Mouse (Mus musculus): ENCODE measurements around the gene Zfp113. TPM values are rescaled to one million over a fixed set of nuclear protein-coding genes. Genes with fewer than 3 reads are reported as not detected.
A peak's percentile ranks its signal among the peaks of the same experiment; 100 is the strongest.
"Not testable (repeated sequence)": the region's sequence is repeated elsewhere in the genome, so short reads cannot be mapped to it uniquely, and the experiment has no call there.

Gene Zfp113
- polyA plus RNA-seq, 1 experiment from 2014 or later = 25.8 TPM

DNA sequence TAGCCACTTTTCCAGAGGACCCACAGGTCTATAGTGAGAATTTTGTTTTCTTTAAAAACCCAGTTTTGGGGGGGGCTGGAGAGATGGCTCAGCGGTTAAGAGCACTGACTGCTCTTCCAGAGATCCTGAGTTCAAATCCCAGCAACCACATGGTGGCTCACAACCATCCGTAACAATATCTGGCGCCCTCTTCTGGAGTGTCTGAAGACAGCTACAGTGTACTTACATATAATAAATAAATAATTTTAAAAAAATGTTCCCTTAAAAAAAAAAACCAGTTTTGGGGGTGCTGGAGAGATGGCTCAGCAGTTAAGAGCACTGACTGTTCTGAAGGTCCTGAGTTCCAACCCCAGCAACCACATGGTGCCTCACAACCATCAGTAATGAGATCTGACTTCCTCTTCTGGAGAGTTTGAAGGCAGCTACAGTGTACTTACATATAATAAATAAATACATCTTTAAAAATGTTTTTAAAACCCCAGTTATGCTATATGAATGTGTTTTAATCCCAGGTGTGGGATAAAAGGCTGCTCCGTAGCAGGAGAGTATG, 45.6 kb downstream of the Zfp113 start:
- WGBS = 55% methylated on average over 4 of the region's 4 CpGs
- H3K9ac ChIP-seq (replicated peaks; ENCODE audit: low read depth, low read length); H3K36me3 ChIP-seq (ENCODE audit: control insufficient read depth, insufficient read depth, low read length); ATAC-seq (ENCODE audit: low read depth); H3K27ac ChIP-seq (ENCODE audit: low read depth, low read length); H3K9me3 ChIP-seq (ENCODE audit: control insufficient read depth, low read length); H3K27me3 ChIP-seq (ENCODE audit: control insufficient read depth, insufficient read depth, low read length); H3K4me2 ChIP-seq (ENCODE audit: low read depth, low read length); H3K4me3 ChIP-seq (ENCODE audit: low read depth, low read length); H3K4me1 ChIP-seq (ENCODE audit: control insufficient read depth, insufficient read depth, low read length): not testable (repeated sequence)

DNA sequence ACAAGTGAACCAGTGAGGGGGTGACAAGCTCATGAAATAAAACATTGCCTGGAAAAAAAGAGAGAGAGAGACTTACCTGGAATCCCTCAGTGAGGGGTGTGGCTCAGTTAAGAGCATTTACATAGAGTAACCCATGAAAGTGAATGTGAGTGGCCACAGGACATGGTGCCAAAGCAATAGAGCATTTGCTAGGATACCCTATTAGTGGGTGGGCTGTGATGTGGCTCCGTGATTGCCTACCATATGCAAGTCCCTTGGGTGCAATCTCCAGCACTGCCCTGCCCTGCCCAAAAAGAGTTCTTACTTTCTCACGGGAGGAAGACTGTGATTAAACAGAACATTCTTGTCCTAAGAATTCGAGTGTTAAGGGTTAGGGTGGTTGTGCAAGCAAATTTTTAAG, 48.4 kb downstream of the Zfp113 start:
- 64% methylated on average over 3 of the region's 3 CpGs for WGBS
- no peak overlapping the region for H3K9ac ChIP-seq (replicated peaks; ENCODE audit: low read depth, low read length)
- H3K27me3 ChIP-seq (ENCODE audit: control insufficient read depth, insufficient read depth, low read length) = no peaks in the 10 kb centered on the region
- no peaks in the 10 kb centered on the region for H3K9me3 ChIP-seq (ENCODE audit: control insufficient read depth, low read length)
- H3K27ac ChIP-seq (ENCODE audit: low read depth, low read length) = no peak overlapping the region
- H3K4me1 ChIP-seq (ENCODE audit: control insufficient read depth, insufficient read depth, low read length) = no peaks in the 10 kb centered on the region
- H3K36me3 ChIP-seq (ENCODE audit: control insufficient read depth, insufficient read depth, low read length) = peaks cover 34% of the 10 kb centered on the region
- no peak for ATAC-seq (ENCODE audit: low read depth)
- H3K4me2 ChIP-seq (ENCODE audit: low read depth, low read length) = no peak overlapping the region
- H3K4me3 ChIP-seq (ENCODE audit: low read depth, low read length) = no peak overlapping the region

DNA sequence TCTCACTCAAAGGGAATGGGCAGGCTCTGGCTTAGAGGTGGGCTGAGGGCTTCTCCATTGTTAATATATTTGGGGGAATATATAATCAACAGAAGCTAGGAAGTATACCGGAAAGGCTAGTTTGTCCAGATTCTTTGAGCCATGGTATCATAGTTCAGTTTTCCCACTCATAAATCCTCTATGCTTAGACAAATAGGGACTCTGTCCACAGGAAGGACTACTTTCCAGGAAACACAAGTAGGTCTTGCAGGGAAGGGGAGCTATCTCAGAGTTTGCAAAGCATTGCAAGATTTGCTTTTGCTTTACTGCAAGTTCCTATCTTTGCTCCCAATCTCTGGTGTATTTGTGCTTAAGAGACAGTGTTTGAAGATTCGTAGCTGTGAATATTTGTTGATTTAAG, 50.6 kb downstream of the Zfp113 start:
- Histone ChIP-seq H3K4me2 (ENCODE audit: low read depth, low read length) (no peak overlapping the region), H3K9ac (replicated peaks; ENCODE audit: low read depth, low read length) (no peak overlapping the region), H3K36me3 (ENCODE audit: control insufficient read depth, insufficient read depth, low read length) (peaks cover 50% of the 10 kb centered on the region), H3K27ac (ENCODE audit: low read depth, low read length) (no peak overlapping the region), H3K4me3 (ENCODE audit: low read depth, low read length) (no peak overlapping the region), H3K27me3 (ENCODE audit: control insufficient read depth, insufficient read depth, low read length) (no peaks in the 10 kb centered on the region), H3K9me3 (ENCODE audit: control insufficient read depth, low read length) (no peaks in the 10 kb centered on the region), H3K4me1 (ENCODE audit: control insufficient read depth, insufficient read depth, low read length) (no peaks in the 10 kb centered on the region)
- 97% methylated on average over 2 of the region's 2 CpGs for WGBS
- ATAC-seq (ENCODE audit: low read depth) = no peak

DNA sequence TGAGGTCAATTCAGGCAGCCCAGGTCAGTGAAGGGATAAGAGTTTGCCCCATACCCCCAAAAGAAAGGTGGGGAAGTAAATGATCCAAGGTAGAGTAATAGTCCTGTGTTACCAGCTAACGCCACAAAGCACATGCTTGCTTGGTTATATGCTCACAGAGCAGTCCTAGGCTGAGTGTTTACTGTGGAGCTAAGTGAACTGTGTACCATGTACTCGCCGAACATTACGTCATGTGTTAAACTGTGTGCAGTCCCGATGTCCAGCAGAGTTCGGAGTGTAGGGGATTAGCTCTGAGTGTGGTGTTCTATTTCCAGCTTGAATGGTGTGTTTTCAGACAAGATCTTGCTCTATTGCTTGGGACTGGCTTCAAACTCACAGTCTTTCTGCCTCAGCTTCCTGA, 61.1 kb downstream of the Zfp113 start:
- Histone ChIP-seq H3K27ac (ENCODE audit: low read depth, low read length) (no peak overlapping the region), H3K4me1 (ENCODE audit: control insufficient read depth, insufficient read depth, low read length) (no peaks in the 10 kb centered on the region), H3K27me3 (ENCODE audit: control insufficient read depth, insufficient read depth, low read length) (no peaks in the 10 kb centered on the region), H3K36me3 (ENCODE audit: control insufficient read depth, insufficient read depth, low read length) (peaks cover 44% of the 10 kb centered on the region), H3K4me3 (ENCODE audit: low read depth, low read length) (no peak overlapping the region), H3K9ac (replicated peaks; ENCODE audit: low read depth, low read length) (no peak overlapping the region), H3K4me2 (ENCODE audit: low read depth, low read length) (no peak overlapping the region), H3K9me3 (ENCODE audit: control insufficient read depth, low read length) (no peaks in the 10 kb centered on the region)
- 97% methylated on average over 6 of the region's 6 CpGs for WGBS
- no peak for ATAC-seq (ENCODE audit: low read depth)

DNA sequence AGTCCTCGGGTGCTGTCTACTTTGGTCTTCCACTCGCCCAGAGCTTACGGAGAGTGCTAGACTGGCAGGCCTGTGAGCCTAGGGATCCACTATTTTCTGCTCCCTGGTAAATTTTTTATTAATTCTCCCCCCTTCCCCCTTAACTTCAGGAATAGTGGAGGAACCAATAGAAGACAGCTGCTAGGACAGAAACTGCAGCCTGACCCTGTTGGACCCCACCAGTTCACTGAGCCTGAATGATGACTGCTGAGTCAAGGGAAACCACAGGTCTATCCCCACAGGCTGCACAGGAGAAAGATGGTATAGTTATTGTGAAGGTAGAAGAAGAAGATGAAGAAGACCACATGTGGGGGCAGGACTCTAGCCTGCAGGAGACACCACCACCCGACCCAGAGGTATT, 62.8 kb downstream of the Zfp113 start:
- Histone ChIP-seq H3K4me2 (ENCODE audit: low read depth, low read length) (no peak overlapping the region), H3K4me1 (ENCODE audit: control insufficient read depth, insufficient read depth, low read length) (no peaks in the 10 kb centered on the region), H3K27me3 (ENCODE audit: control insufficient read depth, insufficient read depth, low read length) (no peaks in the 10 kb centered on the region), H3K36me3 (ENCODE audit: control insufficient read depth, insufficient read depth, low read length) (peaks cover 32% of the 10 kb centered on the region), H3K9ac (replicated peaks; ENCODE audit: low read depth, low read length) (no peak overlapping the region), H3K27ac (ENCODE audit: low read depth, low read length) (no peak overlapping the region), H3K9me3 (ENCODE audit: control insufficient read depth, low read length) (no peaks in the 10 kb centered on the region), H3K4me3 (ENCODE audit: low read depth, low read length) (no peak overlapping the region)
- 97% methylated on average over 4 of the region's 4 CpGs for WGBS
- no peak for ATAC-seq (ENCODE audit: low read depth)

DNA sequence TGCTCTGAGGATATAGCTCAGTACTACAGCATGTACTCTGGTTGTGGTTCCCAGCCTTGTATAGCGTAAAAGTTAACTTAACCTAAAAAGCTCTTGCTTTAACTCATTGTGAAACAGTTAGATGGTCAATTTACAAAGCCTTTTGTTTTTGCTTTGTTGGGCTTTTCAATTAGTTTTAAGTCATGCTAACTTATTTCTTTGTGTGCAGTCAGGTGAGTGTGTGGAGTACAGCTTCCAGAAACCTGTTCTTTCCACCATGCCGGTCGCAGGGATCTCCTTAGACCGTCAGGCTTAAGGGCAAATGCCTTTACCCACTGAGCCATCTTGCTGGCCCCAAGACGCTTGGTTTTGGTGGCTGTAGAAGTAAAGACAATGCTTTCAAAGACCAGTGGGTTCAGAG, 64.8 kb downstream of the Zfp113 start:
- H3K27me3 ChIP-seq (ENCODE audit: control insufficient read depth, insufficient read depth, low read length) = no peaks in the 10 kb centered on the region
- no peaks in the 10 kb centered on the region for H3K9me3 ChIP-seq (ENCODE audit: control insufficient read depth, low read length)
- no peak overlapping the region for H3K9ac ChIP-seq (replicated peaks; ENCODE audit: low read depth, low read length)
- H3K4me2 ChIP-seq (ENCODE audit: low read depth, low read length) = no peak overlapping the region
- peaks cover 12% of the 10 kb centered on the region for H3K4me1 ChIP-seq (ENCODE audit: control insufficient read depth, insufficient read depth, low read length)
- 91% methylated on average over 5 of the region's 5 CpGs for WGBS
- H3K4me3 ChIP-seq (ENCODE audit: low read depth, low read length) = no peak overlapping the region
- no peak for ATAC-seq (ENCODE audit: low read depth)
- H3K36me3 ChIP-seq (ENCODE audit: control insufficient read depth, insufficient read depth, low read length) = peaks cover 29% of the 10 kb centered on the region
- no peak overlapping the region for H3K27ac ChIP-seq (ENCODE audit: low read depth, low read length)

DNA sequence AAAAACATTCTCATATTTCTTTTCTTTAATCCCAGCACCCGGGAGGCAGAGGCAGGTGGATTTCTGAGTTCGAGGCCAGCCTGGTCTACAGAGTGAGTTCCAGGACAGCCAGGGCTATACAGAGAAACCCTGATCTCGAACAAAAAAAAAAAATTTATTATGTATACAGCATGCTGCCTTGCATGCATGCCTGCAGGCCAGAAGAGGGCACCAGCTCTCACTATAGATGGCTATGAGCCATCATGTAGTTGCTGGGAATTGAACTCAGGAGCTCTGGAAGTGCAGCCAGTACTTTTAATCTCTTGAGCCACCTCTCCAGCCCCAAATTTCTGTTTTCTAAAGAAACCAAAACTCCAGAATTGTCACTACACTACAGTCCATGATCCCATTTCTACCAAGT, 65.3 kb downstream of the Zfp113 start:
- no peaks in the 10 kb centered on the region for H3K27me3 ChIP-seq (ENCODE audit: control insufficient read depth, insufficient read depth, low read length)
- no peak for ATAC-seq (ENCODE audit: low read depth)
- no peak overlapping the region for H3K4me2 ChIP-seq (ENCODE audit: low read depth, low read length)
- H3K9ac ChIP-seq (replicated peaks; ENCODE audit: low read depth, low read length) = no peak overlapping the region
- peaks cover 28% of the 10 kb centered on the region for H3K36me3 ChIP-seq (ENCODE audit: control insufficient read depth, insufficient read depth, low read length)
- 86% methylated on average over 3 of the region's 3 CpGs for WGBS
- no peaks in the 10 kb centered on the region for H3K9me3 ChIP-seq (ENCODE audit: control insufficient read depth, low read length)
- peaks cover 12% of the 10 kb centered on the region for H3K4me1 ChIP-seq (ENCODE audit: control insufficient read depth, insufficient read depth, low read length)
- no peak overlapping the region for H3K4me3 ChIP-seq (ENCODE audit: low read depth, low read length)
- no peak overlapping the region for H3K27ac ChIP-seq (ENCODE audit: low read depth, low read length)

MicroRNAs within 50 kb of the gene (microRNA counts, 519-probe panel; counts per million panel counts)
- microRNA mmu-miR-106b (5,544 counts per million, percentile 79 among the panel's probes with 10 or more counts), microRNA mmu-miR-25 (5,833 counts per million, percentile 84 among the panel's probes with 10 or more counts), microRNA mmu-miR-93 (5,186 counts per million, percentile 72 among the panel's probes with 10 or more counts)

Small RNAs within 50 kb of the gene (microRNA-seq; reads per million reads assigned to microRNA genes)
- 5,355 reads per million, percentile 93 among the genes with 10 or more reads in this experiment for gene Mir106b
- gene Mir25 = 484 reads per million, percentile 69 among the genes with 10 or more reads in this experiment
- 5,982 reads per million, percentile 94 among the genes with 10 or more reads in this experiment for gene Mir93

Other genes with a start within 250 kb of the Zfp113 start
- not detected in 2 replicates for gene Cyp3a13, start 234.1 kb downstream of the Zfp113 start, polyA plus RNA-seq (2014; fragmentation: Nextera tagmentation; extraction: Ambion mirVana)
- 0.31 and 0.70 TPM in 2 replicates for gene Gjc3, start 192.6 kb downstream of the Zfp113 start, polyA plus RNA-seq (2014; fragmentation: Nextera tagmentation; extraction: Ambion mirVana)
- not detected in 2 replicates for gene Azgp1, start 174.2 kb downstream of the Zfp113 start, polyA plus RNA-seq (2014; fragmentation: Nextera tagmentation; extraction: Ambion mirVana)
- not detected in 2 replicates for gene Smok3a, start 134.5 kb downstream of the Zfp113 start, polyA plus RNA-seq (2014; fragmentation: Nextera tagmentation; extraction: Ambion mirVana)
- gene Smok3b, start 134.3 kb downstream of the Zfp113 start, polyA plus RNA-seq (2014; fragmentation: Nextera tagmentation; extraction: Ambion mirVana) = not detected in 2 replicates
- not detected in 2 replicates for gene Smok3c, start 102.5 kb downstream of the Zfp113 start, polyA plus RNA-seq (2014; fragmentation: Nextera tagmentation; extraction: Ambion mirVana)
- gene Zkscan1, start 70.7 kb downstream of the Zfp113 start, polyA plus RNA-seq (2014; fragmentation: Nextera tagmentation; extraction: Ambion mirVana) = 31.2 and 39.4 TPM in 2 replicates
- gene Zscan21, start 38.8 kb downstream of the Zfp113 start, polyA plus RNA-seq (2014; fragmentation: Nextera tagmentation; extraction: Ambion mirVana) = 90.9 and 98.7 TPM in 2 replicates
- gene Cops6, start 5.3 kb upstream of the Zfp113 start, polyA plus RNA-seq (2014; fragmentation: Nextera tagmentation; extraction: Ambion mirVana) = 245 and 252 TPM in 2 replicates
- 17.2 and 17.7 TPM in 2 replicates for gene Ap4m1, start 16.3 kb upstream of the Zfp113 start, polyA plus RNA-seq (2014; fragmentation: Nextera tagmentation; extraction: Ambion mirVana)
- 71.5 and 81.4 TPM in 2 replicates for gene Mcm7, start 16.7 kb upstream of the Zfp113 start, polyA plus RNA-seq (2014; fragmentation: Nextera tagmentation; extraction: Ambion mirVana)
- gene Taf6, start 31.7 kb upstream of the Zfp113 start, polyA plus RNA-seq (2014; fragmentation: Nextera tagmentation; extraction: Ambion mirVana) = 71.7 and 73.2 TPM in 2 replicates
- gene Cnpy4, start 31.7 kb upstream of the Zfp113 start, polyA plus RNA-seq (2014; fragmentation: Nextera tagmentation; extraction: Ambion mirVana) = 22.7 and 29.2 TPM in 2 replicates
- gene Mblac1, start 38.6 kb upstream of the Zfp113 start, polyA plus RNA-seq (2014; fragmentation: Nextera tagmentation; extraction: Ambion mirVana) = 12.9 and 14.6 TPM in 2 replicates
- not detected in 2 replicates for gene Nxpe5, start 70.2 kb upstream of the Zfp113 start, polyA plus RNA-seq (2014; fragmentation: Nextera tagmentation; extraction: Ambion mirVana)
- 71.7 and 90.4 TPM in 2 replicates for gene Lamtor4, start 99.7 kb upstream of the Zfp113 start, polyA plus RNA-seq (2014; fragmentation: Nextera tagmentation; extraction: Ambion mirVana)
- 16.3 and 16.5 TPM in 2 replicates for gene BC037034, start 108.3 kb upstream of the Zfp113 start, polyA plus RNA-seq (2014; fragmentation: Nextera tagmentation; extraction: Ambion mirVana)
- 2.2 and 3.4 TPM in 2 replicates for gene Gal3st4, start 117.1 kb upstream of the Zfp113 start, polyA plus RNA-seq (2014; fragmentation: Nextera tagmentation; extraction: Ambion mirVana)
- gene Gm43720, start 124.2 kb upstream of the Zfp113 start, polyA plus RNA-seq (2014; fragmentation: Nextera tagmentation; extraction: Ambion mirVana) = 0.11 TPM in 1 of 2 replicates, not detected in the other
- 25.7 and 25.8 TPM in 2 replicates for gene Gpc2, start 124.3 kb upstream of the Zfp113 start, polyA plus RNA-seq (2014; fragmentation: Nextera tagmentation; extraction: Ambion mirVana)
- 9.3 and 12.5 TPM in 2 replicates for gene Stag3, start 124.5 kb upstream of the Zfp113 start, polyA plus RNA-seq (2014; fragmentation: Nextera tagmentation; extraction: Ambion mirVana)
- gene Pvrig, start 186.2 kb upstream of the Zfp113 start, polyA plus RNA-seq (2014; fragmentation: Nextera tagmentation; extraction: Ambion mirVana) = not detected in 2 replicates